Mouse (Mus musculus) lung, embryonic 16.5 days (tissue): Measurements from ENCODE around the gene Phgr1. TPM values are rescaled to one million over a fixed set of nuclear protein-coding genes. Genes with fewer than 3 reads are reported as not detected.

Experiments used
- ATAC-seq: fragments of 200-750 bp; cut with Nextera tagmentation; 2 replicates; pipeline ENCODE4 v1.8.0; 2017; ENCODE audit warnings: low read depth, mild to moderate bottlenecking, moderate library complexity
- H3K27ac ChIP-seq: fragments of 300-500 bp; sonication (generic); 2 replicates; pipeline ENCODE4 v1.5.1; 2014; ENCODE audit warnings: mild to moderate bottlenecking, control low read depth, low read length
- H3K27me3 ChIP-seq: fragments of 300-500 bp; sonication (generic); 2 replicates; pipeline ENCODE4 v1.6.1; 2014; ENCODE audit warnings: low read depth, low read length, mixed read lengths; ENCODE audit not compliant: control insufficient read depth, insufficient read depth
- H3K36me3 ChIP-seq: fragments of 300-500 bp; sonication (generic); 2 replicates; pipeline ENCODE4 v1.6.1; 2014; ENCODE audit warnings: low read length; ENCODE audit not compliant: control insufficient read depth, insufficient read depth
- H3K4me1 ChIP-seq: fragments of 300-500 bp; sonication (generic); replicated peaks from 2 replicates; pipeline ENCODE4 v1.6.1; 2014; ENCODE audit warnings: low read length, mixed read lengths; ENCODE audit not compliant: control insufficient read depth, insufficient read depth
- H3K4me2 ChIP-seq: fragments of 300-500 bp; sonication (generic); 2 replicates; pipeline ENCODE4 v1.6.1; 2014; ENCODE audit warnings: low read depth, low read length, control low read depth
- H3K4me3 ChIP-seq: fragments of 300-500 bp; sonication (generic); 2 replicates; pipeline ENCODE4 v1.5.1; 2014; ENCODE audit warnings: mild to moderate bottlenecking, low read length, control low read depth
- H3K9ac ChIP-seq: fragments of 300-500 bp; sonication (generic); 2 replicates; pipeline ENCODE4 v1.6.1; 2014; ENCODE audit warnings: low read length, control low read depth
- H3K9me3 ChIP-seq: fragments of 300-500 bp; sonication (generic); 2 replicates; pipeline ENCODE4 v1.6.1; 2016; ENCODE audit warnings: low read length; ENCODE audit not compliant: control insufficient read depth
- WGBS: fragments of 180-500 bp; shearing (Covaris S2); extraction: QIAGEN DNeasy Blood & Tissue Kit; methylation state at CpG from one replicate; pipeline ENCODE4 v1.1.7; 2014; 5-methylcytosine and 5-hydroxymethylcytosine counted together
- polyA plus RNA-seq: library from polyadenylated mRNA; unstranded; fragments of >200 nt; fragmentation: Nextera tagmentation; extraction: Ambion mirVana; gene quantifications from 2 replicates; pipeline ENCODE4 v1.2.1, GENCODE M21; 2015

Phgr1 gene
- polyA plus RNA-seq = 0.31 and 0.58 TPM in 2 replicates

- no peak within 1 kb of the TSS for H3K4me2 ChIP-seq
- no peak within 1 kb of the TSS for H3K9ac ChIP-seq
- H3K4me1 ChIP-seq = peaks cover 11% of the 10 kb centered on the region; the same call in 1 of the 2 replicates
- WGBS = 74% methylated on average over 6 of the region's 6 CpGs
- no peaks in the 10 kb centered on the region for H3K27me3 ChIP-seq
- no peak within 1 kb of the TSS for H3K4me3 ChIP-seq
- no peaks in the 10 kb centered on the region for H3K36me3 ChIP-seq
- H3K9me3 ChIP-seq = peaks cover 3% of the 10 kb centered on the region; the same call in 1 of the 2 replicates
- no peak within 1 kb of the TSS for H3K27ac ChIP-seq
- ATAC-seq = peak; percentile 64
Observed at GRCm38 (mm10) chr2:118772158-118772874, at the start of gene Phgr1. Gene Phgr1, plus strand, starts transcription at chr2:118772769.

- H3K4me2 ChIP-seq = no peak overlapping the region
- ATAC-seq = no peak
- H3K9ac ChIP-seq = no peak overlapping the region
- H3K36me3 ChIP-seq = no peaks in the 10 kb centered on the region
- H3K27ac ChIP-seq = no peak overlapping the region
- H3K4me1 ChIP-seq = peaks cover 18% of the 10 kb centered on the region
- 74% methylated on average over 15 of the region's 15 CpGs for WGBS
- no peaks in the 10 kb centered on the region for H3K9me3 ChIP-seq
- no peak overlapping the region for H3K4me3 ChIP-seq
- no peaks in the 10 kb centered on the region for H3K27me3 ChIP-seq
Observed at GRCm38 (mm10) chr2:118723693-118724486, 48.7 kb upstream of the Phgr1 start.

- 77% methylated on average over 4 of the region's 4 CpGs for WGBS
Observed at GRCm38 (mm10) chr2:118725511-118725910, 47.1 kb upstream of the Phgr1 start.

GRCm38 (mm10) chr2:118726873-118727272 is 45.7 kb upstream of the Phgr1 start:
- Histone ChIP-seq H3K4me1 (peaks cover 30% of the 10 kb centered on the region), H3K27ac (no peak overlapping the region), H3K4me3 (no peak overlapping the region), H3K4me2 (no peak overlapping the region), H3K36me3 (no peaks in the 10 kb centered on the region), H3K9ac (no peak overlapping the region), H3K27me3 (peaks cover 2% of the 10 kb centered on the region), H3K9me3 (no peaks in the 10 kb centered on the region)
- 89% methylated on average over 2 of the region's 2 CpGs for WGBS
- no peak for ATAC-seq

More at GRCm38 (mm10) chr2:118725511-118725910, 47.1 kb upstream of the Phgr1 start:
- Histone ChIP-seq H3K4me1 (peaks cover 29% of the 10 kb centered on the region), H3K4me2 (no peak overlapping the region), H3K27ac (no peak overlapping the region), H3K9me3 (no peaks in the 10 kb centered on the region), H3K36me3 (no peaks in the 10 kb centered on the region), H3K27me3 (no peaks in the 10 kb centered on the region), H3K9ac (no peak overlapping the region), H3K4me3 (no peak overlapping the region)
- ATAC-seq = no peak

- peaks cover 10% of the 10 kb centered on the region for H3K27me3 ChIP-seq
- peak overlapping the region; percentile 3; the same call in 1 of the 2 replicates for H3K4me3 ChIP-seq
- peak overlapping the region; percentile 70 for H3K27ac ChIP-seq
- 8% methylated on average over 9 of the region's 9 CpGs for WGBS
- peak; percentile 67 for ATAC-seq
- 0 out of 2 replicates have a peak overlapping the region, but pooled peaks have one; percentile 44 for H3K9ac ChIP-seq
- H3K36me3 ChIP-seq = no peaks in the 10 kb centered on the region
- no peaks in the 10 kb centered on the region for H3K9me3 ChIP-seq
- peaks cover 30% of the 10 kb centered on the region for H3K4me1 ChIP-seq
- peak overlapping the region; percentile 30 for H3K4me2 ChIP-seq
Observed at GRCm38 (mm10) chr2:118727911-118728310, 44.7 kb upstream of the Phgr1 start.

- Histone ChIP-seq H3K4me1 (peaks cover 30% of the 10 kb centered on the region), H3K9ac (peak within 1 kb of the TSS; percentile 44; the same call in 1 of the 2 replicates), H3K4me2 (peak within 1 kb of the TSS; percentile 30), H3K27me3 (peaks cover 13% of the 10 kb centered on the region), H3K4me3 (peak within 1 kb of the TSS; percentile 3; the same call in 1 of the 2 replicates), H3K9me3 (no peaks in the 10 kb centered on the region), H3K36me3 (no peaks in the 10 kb centered on the region), H3K27ac (peak within 1 kb of the TSS; percentile 70)
- ATAC-seq = peak; percentile 77
- WGBS = 8% methylated on average over 6 of the region's 7 CpGs
Observed at GRCm38 (mm10) chr2:118728337-118728736, 44.2 kb upstream of the Phgr1 start, which contains the start of gene Plcb2. Gene Plcb2, minus strand, starts transcription at chr2:118728438.

GRCm38 (mm10) chr2:118729194-118729593 is 43.4 kb upstream of the Phgr1 start:
- no peak overlapping the region for H3K4me2 ChIP-seq
- no peaks in the 10 kb centered on the region for H3K36me3 ChIP-seq
- no peaks in the 10 kb centered on the region for H3K9me3 ChIP-seq
- peaks cover 30% of the 10 kb centered on the region for H3K4me1 ChIP-seq
- 33% methylated on average over 4 of the region's 4 CpGs for WGBS
- H3K9ac ChIP-seq = no peak overlapping the region
- H3K27ac ChIP-seq = peak overlapping the region; percentile 70
- peaks cover 13% of the 10 kb centered on the region for H3K27me3 ChIP-seq
- H3K4me3 ChIP-seq = no peak overlapping the region
- no peak for ATAC-seq

GRCm38 (mm10) chr2:118729816-118730621 is 42.5 kb upstream of the Phgr1 start:
- Histone ChIP-seq H3K36me3 (no peaks in the 10 kb centered on the region), H3K27ac (no peak overlapping the region), H3K4me2 (no peak overlapping the region), H3K27me3 (peaks cover 13% of the 10 kb centered on the region), H3K4me1 (peaks cover 30% of the 10 kb centered on the region), H3K4me3 (no peak overlapping the region), H3K9me3 (no peaks in the 10 kb centered on the region), H3K9ac (no peak overlapping the region)
- ATAC-seq = no peak
- 12% methylated on average over 8 of the region's 8 CpGs for WGBS
